Mouse (Mus musculus): Measurements from ENCODE around the gene Kbtbd6.
"Not testable (repeated sequence)": the region's sequence is repeated elsewhere in the genome, so short reads cannot be mapped to it uniquely, and the experiment has no call there.

The Kbtbd6 gene

GRCm38 (mm10) chr14:79451681-79452590 lies at the start of gene Kbtbd6:
Gene Kbtbd6 (plus strand): TSS chr14:79451835.
- peak; percentile 59 for DNase-seq (ENCODE audit: low spot score)

- no peak for DNase-seq (ENCODE audit: low spot score)
Measured at GRCm38 (mm10) chr14:79407641-79408040, 44.0 kb upstream of the Kbtbd6 start.

DNA sequence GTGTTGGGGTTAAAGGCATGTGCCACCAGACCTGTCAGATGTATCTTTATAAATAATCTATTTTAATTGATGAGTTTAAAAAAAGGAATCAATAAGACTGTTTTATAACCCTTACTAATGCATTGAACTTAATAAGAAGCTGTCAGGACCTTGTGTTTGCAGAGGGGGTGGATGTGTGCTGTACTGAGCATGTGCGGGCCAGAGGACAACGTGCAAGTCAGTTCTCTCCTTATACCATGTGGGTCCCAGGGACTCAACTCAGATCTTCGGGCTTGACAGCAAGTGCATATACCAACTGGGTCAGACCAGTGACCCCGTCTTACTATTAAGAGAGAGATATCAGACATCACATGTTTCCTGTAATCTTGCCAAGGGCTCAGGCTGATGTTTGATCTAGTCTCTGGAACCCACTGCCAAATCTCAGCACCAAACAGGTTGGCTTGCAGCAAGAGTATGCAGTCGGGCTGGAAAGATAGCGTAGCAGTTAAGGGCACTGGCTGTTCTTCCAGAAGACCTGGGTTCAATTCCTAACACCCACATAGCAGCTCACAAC lies 42.3 kb upstream of the Kbtbd6 start:
- DNase-seq (ENCODE audit: low spot score): no peak

- no peak for DNase-seq (ENCODE audit: low spot score)
Measured at GRCm38 (mm10) chr14:79410662-79411061, 41.0 kb upstream of the Kbtbd6 start.

- DNase-seq (ENCODE audit: low spot score): no peak
Measured at GRCm38 (mm10) chr14:79413121-79413520, 38.5 kb upstream of the Kbtbd6 start.

DNA sequence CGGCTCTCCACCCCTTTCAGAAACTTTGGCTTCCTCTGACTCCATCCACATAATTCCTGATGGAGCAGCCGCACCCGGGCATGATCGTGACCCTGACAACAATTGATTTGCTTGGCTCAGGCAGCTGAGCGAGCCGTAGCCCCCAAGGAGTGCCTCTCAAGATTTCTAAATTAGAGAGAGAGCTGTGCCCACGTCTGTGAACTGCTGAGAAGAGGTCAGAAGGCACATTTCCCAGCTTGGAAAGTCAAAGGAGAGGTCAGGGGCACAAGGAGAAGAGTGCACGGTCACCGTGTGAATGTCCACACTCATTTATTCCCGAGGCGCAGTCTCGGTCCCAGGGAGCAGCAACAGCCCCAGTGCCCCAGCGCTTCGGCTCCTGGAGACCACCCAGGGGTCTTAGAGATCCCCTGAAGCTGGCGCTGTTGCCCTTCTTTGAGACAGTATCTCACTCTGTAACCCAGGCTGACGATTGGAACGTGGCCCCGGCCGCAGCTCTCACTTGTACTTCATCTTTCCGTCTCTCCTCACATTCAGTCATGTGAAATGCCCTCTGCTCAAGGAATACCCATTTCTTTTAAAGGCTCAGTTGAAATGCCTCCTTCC lies 31.5 kb upstream of the Kbtbd6 start:
- no peak for DNase-seq (ENCODE audit: low spot score)

- DNase-seq (ENCODE audit: low spot score): peak; percentile 77
Measured at GRCm38 (mm10) chr14:79425979-79426729, 25.5 kb upstream of the Kbtbd6 start, which contains the start of gene Kbtbd7. Gene Kbtbd7 (plus strand): TSS chr14:79426511.

DNA sequence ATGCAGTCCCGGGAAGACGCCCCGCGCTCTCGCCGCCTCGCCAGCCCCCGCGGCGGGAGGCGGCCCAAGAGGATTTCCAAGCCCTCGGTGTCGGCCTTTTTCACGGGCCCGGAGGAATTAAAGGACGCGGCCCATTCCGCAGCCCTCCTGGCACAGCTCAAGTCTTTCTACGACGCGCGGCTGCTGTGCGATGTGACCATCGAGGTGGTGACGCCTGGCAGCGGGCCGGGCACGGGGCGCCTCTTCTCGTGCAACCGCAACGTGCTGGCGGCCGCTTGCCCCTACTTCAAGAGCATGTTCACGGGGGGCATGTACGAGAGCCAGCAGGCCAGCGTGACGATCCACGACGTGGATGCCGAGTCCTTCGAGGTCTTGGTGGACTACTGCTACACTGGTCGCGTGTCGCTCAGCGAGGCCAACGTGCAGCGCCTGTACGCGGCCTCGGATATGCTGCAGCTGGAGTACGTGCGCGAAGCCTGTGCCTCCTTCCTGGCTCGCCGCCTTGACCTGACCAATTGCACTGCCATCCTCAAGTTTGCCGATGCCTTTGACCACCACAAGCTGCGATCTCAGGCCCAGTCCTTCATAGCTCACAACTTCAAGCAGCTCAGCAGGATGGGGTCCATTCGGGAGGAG lies 24.8 kb upstream of the Kbtbd6 start:
- not testable (repeated sequence) for DNase-seq (ENCODE audit: low spot score)

- no peak for DNase-seq (ENCODE audit: low spot score)
Measured at GRCm38 (mm10) chr14:79434068-79434467, 17.6 kb upstream of the Kbtbd6 start.

GRCm38 (mm10) chr14:79440655-79441054 lies 11.0 kb upstream of the Kbtbd6 start:
- DNase-seq (ENCODE audit: low spot score): no peak

- DNase-seq (ENCODE audit: low spot score): no peak
Measured at GRCm38 (mm10) chr14:79441441-79441840, 10.2 kb upstream of the Kbtbd6 start.

DNA sequence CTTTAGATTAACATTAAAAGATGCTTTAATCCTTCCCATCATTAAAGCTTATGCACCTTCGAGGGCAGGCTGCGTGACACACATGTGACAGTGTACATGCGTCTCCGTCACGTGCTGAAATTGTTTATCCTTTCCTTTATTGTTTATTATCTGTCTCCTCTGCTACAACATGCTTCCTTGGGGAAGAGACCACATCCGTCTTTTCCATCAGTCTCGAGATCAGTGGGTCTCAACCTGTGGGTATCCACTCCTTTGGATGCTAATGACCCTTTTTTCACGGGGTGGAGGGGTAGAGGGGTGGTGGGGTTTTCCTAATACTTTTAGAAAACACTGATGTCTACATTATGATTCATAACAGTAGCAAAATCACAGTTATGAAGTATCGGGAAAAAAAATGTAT lies 7.0 kb upstream of the Kbtbd6 start:
- no peak for DNase-seq (ENCODE audit: low spot score)

DNA sequence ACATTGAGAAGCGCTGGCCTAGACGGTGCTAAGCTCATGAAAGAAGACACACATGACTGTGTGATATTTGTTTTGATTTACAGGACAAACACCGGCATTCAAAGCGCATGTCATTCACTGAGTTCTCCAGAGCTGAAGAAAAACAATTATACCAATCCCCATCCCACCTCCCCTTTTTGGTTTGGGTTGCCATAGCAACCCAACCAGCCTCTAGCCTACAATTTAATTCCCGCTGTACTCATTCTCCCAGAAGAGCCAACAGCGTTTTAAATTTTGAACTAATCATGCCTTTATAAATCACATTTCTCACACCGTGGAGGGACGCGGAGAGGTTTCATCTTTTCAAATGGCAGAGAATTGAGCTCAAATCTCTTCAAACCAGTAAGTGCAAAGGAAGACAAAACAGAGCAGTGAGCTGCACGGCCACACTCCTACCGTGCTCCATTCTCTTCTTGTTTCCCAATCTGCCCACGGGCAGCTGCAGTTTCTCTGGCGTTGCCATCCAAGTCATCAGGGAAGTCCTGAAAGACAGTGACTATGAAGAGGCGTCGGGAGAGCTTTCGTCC lies 6.5 kb upstream of the Kbtbd6 start:
- DNase-seq (ENCODE audit: low spot score): no peak

- DNase-seq (ENCODE audit: low spot score): not testable (repeated sequence)
Measured at GRCm38 (mm10) chr14:79452591-79452934, 928 bp downstream of the Kbtbd6 start.

GRCm38 (mm10) chr14:79460401-79460800 lies 8.8 kb downstream of the Kbtbd6 start:
- DNase-seq (ENCODE audit: low spot score): no peak

DNA sequence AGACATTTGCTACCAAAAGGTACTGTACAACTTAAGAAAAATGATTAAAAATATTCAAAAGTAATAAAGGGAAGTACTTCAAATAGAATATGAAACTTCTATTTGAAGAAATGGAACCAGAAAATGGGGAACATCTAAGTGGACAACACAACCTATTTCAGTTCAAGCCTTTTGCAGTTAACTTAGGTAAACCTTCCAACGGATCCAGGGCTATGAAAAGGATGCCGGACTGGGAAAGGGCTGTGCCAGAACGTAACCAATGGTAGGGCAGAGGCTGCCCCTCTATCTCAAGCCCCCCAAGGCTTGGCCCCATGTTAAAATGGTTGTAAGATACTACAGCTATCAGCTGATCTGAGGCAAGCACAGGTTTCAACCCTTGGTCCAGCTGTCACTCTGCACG lies 9.4 kb downstream of the Kbtbd6 start:
- no peak for DNase-seq (ENCODE audit: low spot score)

DNA sequence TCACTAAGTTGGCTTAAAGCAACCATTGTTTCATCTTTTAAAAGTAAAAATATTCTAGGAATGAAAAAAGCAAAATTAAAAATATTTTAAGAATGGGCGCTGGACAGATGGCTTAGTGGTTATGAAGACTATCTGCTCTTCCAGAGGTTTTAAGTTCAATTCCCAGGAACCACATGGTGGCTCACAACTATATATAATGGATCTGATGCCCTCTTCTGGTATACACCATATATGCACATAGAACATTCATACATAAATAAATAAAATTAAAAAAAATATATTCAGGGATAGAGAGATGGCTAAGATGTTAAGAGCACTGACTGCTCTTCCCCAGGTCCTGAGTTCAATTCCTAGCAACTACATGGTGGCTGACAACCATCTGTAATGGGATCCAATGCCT lies 14.0 kb downstream of the Kbtbd6 start:
- DNase-seq (ENCODE audit: low spot score): no peak

- DNase-seq (ENCODE audit: low spot score): peak; percentile 40
Measured at GRCm38 (mm10) chr14:79467621-79468020, 16.0 kb downstream of the Kbtbd6 start.

DNA sequence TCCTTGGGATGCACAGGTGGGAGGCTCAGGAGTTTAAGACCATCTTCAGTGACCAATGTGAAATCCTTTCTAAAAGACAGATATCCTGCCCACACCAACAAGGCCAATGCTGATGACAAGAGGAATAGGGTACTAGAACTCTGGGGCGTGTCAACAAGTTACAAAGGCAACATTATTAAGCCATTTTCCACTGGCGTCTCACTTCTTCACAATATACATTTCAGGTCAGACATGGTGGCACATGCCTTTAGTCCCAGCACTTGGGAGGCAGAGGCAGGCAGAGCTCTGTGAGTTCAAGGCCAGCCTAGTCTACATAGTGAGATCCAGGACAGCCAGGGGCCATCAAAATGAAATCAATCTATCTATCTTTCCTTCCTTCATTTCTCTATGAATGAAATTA lies 21.7 kb downstream of the Kbtbd6 start:
- no peak for DNase-seq (ENCODE audit: low spot score)

DNA sequence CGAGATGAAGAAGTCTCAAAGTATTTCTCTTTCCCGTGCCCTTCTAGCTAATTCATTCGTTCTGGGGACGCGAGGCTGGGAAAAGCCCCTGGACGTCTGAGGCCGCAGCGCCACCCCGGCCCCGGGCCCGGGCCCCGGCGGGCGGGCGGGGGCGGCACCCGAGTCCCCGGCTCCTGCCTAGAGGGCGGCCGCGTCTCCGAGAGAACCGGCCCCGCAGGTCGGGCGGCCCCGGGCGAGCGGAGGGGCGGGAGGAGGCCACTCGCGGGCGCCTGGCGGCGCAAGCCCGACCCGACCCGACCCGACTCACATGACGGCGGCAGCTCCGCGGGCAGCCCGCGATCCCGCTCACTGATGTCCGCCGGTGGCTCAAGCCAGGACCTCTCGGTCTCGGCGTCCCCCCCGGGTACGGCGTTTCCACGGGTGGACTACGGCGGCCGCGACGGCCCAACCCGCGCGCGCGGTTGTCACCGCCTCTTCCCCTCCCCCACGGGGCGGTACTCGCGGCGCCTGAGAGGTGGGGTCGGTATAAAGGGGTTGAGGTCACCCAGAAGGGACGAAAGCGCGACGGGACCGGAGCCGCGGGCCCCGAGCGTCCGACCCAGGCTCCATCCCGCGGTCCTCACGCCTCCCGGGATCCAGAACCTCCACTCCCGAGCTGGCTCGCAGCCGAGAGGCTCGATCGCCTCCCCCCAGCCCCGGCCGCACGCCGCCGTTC lies 29.1 kb downstream of the Kbtbd6 start, which contains the start of gene Elf1:
Gene Elf1 (plus strand): TSS at position 571 of the 715 bp plus-strand sequence.
- DNase-seq (ENCODE audit: low spot score): peak; percentile 97

All from ovary, postnatal 14 days (tissue).